Mouse (Mus musculus) MEL (cell line): ENCODE measurements at regions not wholly inside any gene's neighbourhood (a gene's known extent, or its start where the extent isn't known, plus 50 kb on each side); places are given as distances from the start of the nearest gene placed in this dataset.

Source experiments
- CTCF ChIP-seq, 3 experiments: IDR thresholded peaks in 2 of 3; conservative IDR thresholded peaks in 1 of 3; 2 replicates each; pipeline ENCODE4 v1.5.1; 2011 to 2012; ENCODE audit warnings: low read length in 3 of 3, low read depth in 2 of 3, mild to moderate bottlenecking in 2 of 3, improper control_type of control experiment in 1 of 3, inconsistent platforms in 1 of 3, mixed read lengths in 1 of 3, moderate library complexity in 1 of 3; ENCODE audit not compliant: control insufficient read depth in 1 of 3, insufficient read depth in 1 of 3, poor library complexity in 1 of 3, severe bottlenecking in 1 of 3
- EP300 ChIP-seq, 2 experiments: IDR thresholded peaks; 2 replicates each; pipeline ENCODE4 v1.6.1; 2011; ENCODE audit warnings: improper control_type of control experiment in 2 of 2, low read length in 2 of 2, low read depth in 1 of 2, mild to moderate bottlenecking in 1 of 2
- MAX ChIP-seq: IDR thresholded peaks from 2 replicates; pipeline ENCODE4 v1.6.1; 2011; ENCODE audit warnings: low read length, improper control_type of control experiment
- MAZ ChIP-seq: IDR thresholded peaks from 2 replicates; pipeline ENCODE4 v1.6.1; 2012; ENCODE audit warnings: low read depth, mild to moderate bottlenecking, inconsistent platforms, low read length, improper control_type of control experiment
- POLR2AphosphoS5 ChIP-seq: IDR thresholded peaks from 2 replicates; pipeline ENCODE4 v1.6.1; 2012; ENCODE audit warnings: low read depth, borderline replicate concordance, mild to moderate bottlenecking, inconsistent platforms, low read length, moderate library complexity, mixed read lengths
- USF1 ChIP-seq: IDR thresholded peaks from 2 replicates; pipeline ENCODE4 v1.6.1; 2014; ENCODE audit warnings: low read depth, mild to moderate bottlenecking, inconsistent platforms, low read length, improper control_type of control experiment, moderate library complexity
- ZKSCAN1 ChIP-seq: IDR thresholded peaks from 2 replicates; pipeline ENCODE4 v1.6.1; 2012; ENCODE audit warnings: low read depth, mild to moderate bottlenecking, inconsistent platforms, low read length, improper control_type of control experiment, moderate library complexity
- ZNF384 ChIP-seq: IDR thresholded peaks from 2 replicates; pipeline ENCODE4 v1.6.1; 2012; ENCODE audit warnings: low read depth, mild to moderate bottlenecking, inconsistent platforms, low read length, improper control_type of control experiment

GRCm38 (mm10) chr7:40212576-40212975 lies 685.6 kb upstream of the Vstm2b start:
- TF ChIP-seq CTCF (IDR thresholded peaks at IDR 0.05 in 2 of 3, conservative IDR thresholded peaks at IDR 0.05 in 1 of 3; ENCODE audit: control insufficient read depth in 1 of 3, insufficient read depth in 1 of 3, low read depth in 2 of 3, low read length in 3 of 3, poor library complexity in 1 of 3, severe bottlenecking in 1 of 3) (no peak), ZKSCAN1 (no peak), USF1 (no peak), MAX (no peak), MAZ (no peak), ZNF384 (no peak), EP300 (IDR thresholded peaks at IDR 0.05; ENCODE audit: low read depth in 1 of 2, low read length in 2 of 2) (no peak), POLR2AphosphoS5 (no peak)
